Mouse (Mus musculus) midbrain, embryonic 13.5 days (tissue): ENCODE measurements around the gene Agap1. TPM values are rescaled to one million over a fixed set of nuclear protein-coding genes. Genes with fewer than 3 reads are reported as not detected.

Experiments used
- ATAC-seq: fragments of 200-750 bp; cut with Nextera tagmentation; 2 replicates; pipeline ENCODE4 v1.8.0; 2017; ENCODE audit warnings: mild to moderate bottlenecking, moderate TSS enrichment, moderate library complexity
- H3K27ac ChIP-seq: fragments of 300-500 bp; sonication (generic); 2 replicates; pipeline ENCODE4 v1.5.1; 2015; ENCODE audit warnings: inconsistent platforms, mild to moderate bottlenecking, moderate library complexity
- H3K27me3 ChIP-seq: fragments of 300-500 bp; sonication (generic); 2 replicates; pipeline ENCODE4 v1.6.1; 2015; ENCODE audit warnings: mild to moderate bottlenecking, inconsistent platforms
- H3K36me3 ChIP-seq: fragments of 300-500 bp; sonication (generic); 2 replicates; pipeline ENCODE4 v1.6.1; 2015; ENCODE audit warnings: mild to moderate bottlenecking, inconsistent platforms
- H3K4me1 ChIP-seq: fragments of 300-500 bp; sonication (generic); replicated peaks from 2 replicates; pipeline ENCODE4 v1.6.1; 2015; ENCODE audit warnings: inconsistent platforms
- H3K4me2 ChIP-seq: fragments of 300-500 bp; sonication (generic); replicated peaks from 2 replicates; pipeline ENCODE4 v1.6.1; 2015; ENCODE audit warnings: moderate library complexity, mild to moderate bottlenecking, inconsistent platforms
- H3K4me3 ChIP-seq: fragments of 300-500 bp; sonication (generic); replicated peaks from 2 replicates; pipeline ENCODE4 v1.5.1; 2015; ENCODE audit warnings: mild to moderate bottlenecking, inconsistent platforms
- H3K9ac ChIP-seq: fragments of 300-500 bp; sonication (generic); replicated peaks from 2 replicates; pipeline ENCODE4 v1.6.1; 2015; ENCODE audit warnings: mild to moderate bottlenecking, inconsistent platforms
- H3K9me3 ChIP-seq: fragments of 300-500 bp; sonication (generic); 2 replicates; pipeline ENCODE4 v1.6.1; 2016; ENCODE audit warnings: mild to moderate bottlenecking, inconsistent platforms
- WGBS: fragments of 180-500 bp; shearing (Covaris S2); methylation state at CpG from one replicate; pipeline ENCODE4 v1.1.7; 2015; 5-methylcytosine and 5-hydroxymethylcytosine counted together
- polyA plus RNA-seq: library from polyadenylated mRNA; unstranded; fragments of >200 nt; fragmentation: Nextera tagmentation; extraction: Ambion mirVana; gene quantifications from 2 replicates; pipeline ENCODE4 v1.2.1, GENCODE M21; 2015

Agap1 gene
- polyA plus RNA-seq, 1 experiment from 2014 or later: 50.2 TPM

- H3K36me3 ChIP-seq: no peaks in the 10 kb centered on the region
- WGBS: 84% methylated on average over 18 of the region's 18 CpGs
- no peak overlapping the region for H3K9ac ChIP-seq
- no peaks in the 10 kb centered on the region for H3K27me3 ChIP-seq
- no peak overlapping the region for H3K4me2 ChIP-seq
- no peaks in the 10 kb centered on the region for H3K9me3 ChIP-seq
- peaks cover 63% of the 10 kb centered on the region for H3K4me1 ChIP-seq
- ATAC-seq: no peak
- H3K4me3 ChIP-seq: no peak overlapping the region
- H3K27ac ChIP-seq: no peak overlapping the region
Measured at GRCm38 (mm10) chr1:89538163-89538946, 83.7 kb downstream of the Agap1 start.

DNA sequence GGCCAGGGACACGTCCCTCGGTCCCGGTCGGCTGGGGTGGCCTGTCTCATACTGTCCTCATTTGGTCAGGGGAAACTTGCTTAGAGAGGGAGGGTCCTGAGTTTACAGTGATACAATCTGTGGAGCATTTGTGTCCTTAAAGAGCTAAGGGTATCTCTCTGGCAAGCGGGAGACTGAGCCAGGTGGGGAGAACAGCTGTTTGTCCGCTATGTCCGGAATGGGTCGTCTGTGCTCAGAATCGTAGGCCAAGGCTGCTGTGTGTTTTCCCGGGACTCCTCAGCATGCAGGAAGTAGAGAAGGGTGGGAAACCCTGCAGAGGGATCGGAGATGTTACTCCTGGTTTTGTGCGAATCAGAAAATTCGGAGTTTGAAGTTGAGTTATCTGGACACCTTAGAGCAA, 84.5 kb downstream of the Agap1 start:
- Histone ChIP-seq H3K36me3 (no peaks in the 10 kb centered on the region), H3K27ac (no peak overlapping the region), H3K27me3 (no peaks in the 10 kb centered on the region), H3K4me3 (no peak overlapping the region), H3K4me2 (no peak overlapping the region), H3K9me3 (no peaks in the 10 kb centered on the region), H3K4me1 (peaks cover 58% of the 10 kb centered on the region), H3K9ac (no peak overlapping the region)
- 96% methylated on average over 13 of the region's 13 CpGs for WGBS
- no peak for ATAC-seq

DNA sequence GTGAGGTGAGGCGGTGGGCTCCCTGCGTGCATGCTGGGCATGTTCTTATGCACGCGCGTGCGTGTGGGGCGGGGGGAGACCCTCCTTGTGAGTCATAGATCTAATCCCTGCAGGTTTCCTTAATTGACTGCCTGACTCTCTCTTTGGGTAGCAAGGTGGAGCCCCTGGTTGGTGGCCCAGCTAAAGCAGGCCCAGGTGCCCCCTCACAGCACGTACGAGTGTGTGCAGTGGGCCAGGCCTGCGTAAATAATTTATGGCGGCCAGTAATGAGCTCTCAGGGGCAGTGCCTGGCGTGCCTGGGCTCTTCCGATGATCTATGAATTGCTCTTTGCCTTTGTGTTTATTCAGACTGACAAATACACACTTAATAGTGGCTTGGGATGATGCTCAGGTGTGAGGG, 86.5 kb downstream of the Agap1 start:
- WGBS: 52% methylated on average over 13 of the region's 13 CpGs
- Histone ChIP-seq H3K27ac (peak overlapping the region; percentile 86), H3K9ac (peak overlapping the region; percentile 44)

GRCm38 (mm10) chr1:89542464-89542863, 87.9 kb downstream of the Agap1 start:
- Histone ChIP-seq H3K27me3 (no peaks in the 10 kb centered on the region), H3K4me2 (no peak overlapping the region), H3K4me1 (peaks cover 49% of the 10 kb centered on the region), H3K9me3 (no peaks in the 10 kb centered on the region), H3K36me3 (no peaks in the 10 kb centered on the region), H3K4me3 (no peak overlapping the region), H3K9ac (no peak overlapping the region), H3K27ac (peak overlapping the region; percentile 86)
- ATAC-seq: peak; percentile 68
- WGBS: 33% methylated on average over 6 of the region's 6 CpGs

More for the DNA sequence above, 86.5 kb downstream of the Agap1 start:
- peak; percentile 87 for ATAC-seq
- peaks cover 42% of the 10 kb centered on the region for H3K4me1 ChIP-seq
- no peaks in the 10 kb centered on the region for H3K9me3 ChIP-seq
- H3K36me3 ChIP-seq: no peaks in the 10 kb centered on the region
- H3K4me3 ChIP-seq: no peak overlapping the region
- no peaks in the 10 kb centered on the region for H3K27me3 ChIP-seq
- H3K4me2 ChIP-seq: no peak overlapping the region

DNA sequence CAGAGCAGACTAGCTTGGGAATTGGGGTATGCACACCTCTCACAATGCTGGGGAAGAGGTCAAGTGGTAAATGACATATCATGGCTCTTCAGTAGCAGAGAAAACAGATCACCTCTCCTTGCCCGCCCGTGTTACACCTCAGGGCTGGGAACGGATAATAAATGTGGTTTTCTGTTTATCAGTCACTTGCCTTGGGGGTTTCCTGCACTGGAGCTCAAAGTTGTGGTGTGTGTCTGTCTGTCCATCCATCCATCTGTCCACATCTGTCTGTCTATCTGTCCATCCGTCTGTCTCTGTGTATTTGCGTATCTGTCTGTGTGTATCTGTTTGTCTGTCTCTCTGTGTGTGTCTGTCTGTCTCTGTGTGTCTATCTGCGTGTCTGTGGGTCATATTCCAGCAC, 88.7 kb downstream of the Agap1 start:
- Histone ChIP-seq H3K4me1 (peaks cover 57% of the 10 kb centered on the region), H3K4me3 (no peak overlapping the region), H3K36me3 (no peaks in the 10 kb centered on the region), H3K9me3 (no peaks in the 10 kb centered on the region), H3K4me2 (no peak overlapping the region), H3K27me3 (no peaks in the 10 kb centered on the region), H3K9ac (no peak overlapping the region), H3K27ac (0 out of 2 replicates have a peak overlapping the region, but pooled peaks have one; percentile 0)
- 90% methylated on average over 6 of the region's 6 CpGs for WGBS
- no peak for ATAC-seq

DNA sequence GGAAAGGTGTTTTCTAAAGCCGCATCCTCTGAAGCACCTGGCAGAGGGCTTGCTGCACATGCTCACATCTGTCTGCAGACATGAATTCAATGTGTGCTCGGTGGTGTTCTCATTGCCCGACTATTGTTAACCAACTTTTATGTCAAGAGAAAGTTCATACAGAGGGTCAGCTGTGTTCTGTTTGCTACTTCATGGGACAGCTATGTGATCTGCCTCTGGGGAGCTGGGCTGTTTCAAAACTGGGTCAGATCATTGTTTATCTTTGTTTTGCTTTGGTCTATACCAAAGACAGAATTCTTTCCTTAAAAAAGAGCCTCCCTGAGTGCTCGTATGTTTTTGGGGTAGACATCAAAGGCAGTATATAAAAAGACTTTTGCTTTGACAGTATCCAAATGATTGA, 89.5 kb downstream of the Agap1 start:
- WGBS: 91% methylated on average over 4 of the region's 4 CpGs
- Histone ChIP-seq H3K27me3 (no peaks in the 10 kb centered on the region), H3K9me3 (no peaks in the 10 kb centered on the region), H3K36me3 (no peaks in the 10 kb centered on the region), H3K4me3 (no peak overlapping the region), H3K4me1 (peaks cover 61% of the 10 kb centered on the region), H3K4me2 (no peak overlapping the region), H3K9ac (no peak overlapping the region), H3K27ac (no peak overlapping the region)
- ATAC-seq: no peak

DNA sequence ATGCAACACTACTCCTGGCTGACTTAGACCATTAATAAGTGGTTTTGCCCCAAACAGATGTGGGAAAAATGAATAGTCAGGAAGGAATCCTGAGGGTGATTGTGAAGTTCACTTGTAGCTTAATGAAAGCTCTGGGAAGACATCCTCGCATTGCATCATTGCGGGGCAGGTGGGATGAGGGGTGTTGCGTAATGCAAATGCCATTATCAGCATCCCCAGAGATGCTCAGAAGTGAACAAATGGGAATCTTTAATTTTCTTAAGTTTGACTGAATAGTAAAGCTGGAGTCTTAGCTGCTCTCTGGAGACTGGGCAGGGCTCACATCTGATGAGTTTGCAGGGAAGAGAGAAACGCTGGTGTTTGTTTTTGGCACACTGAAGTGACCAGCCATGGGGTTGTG, 90.5 kb downstream of the Agap1 start:
- Histone ChIP-seq H3K4me1 (peaks cover 68% of the 10 kb centered on the region), H3K4me2 (no peak overlapping the region), H3K36me3 (no peaks in the 10 kb centered on the region), H3K4me3 (no peak overlapping the region), H3K27ac (no peak overlapping the region), H3K9me3 (no peaks in the 10 kb centered on the region), H3K9ac (no peak overlapping the region), H3K27me3 (no peaks in the 10 kb centered on the region)
- no peak for ATAC-seq
- 84% methylated on average over 4 of the region's 4 CpGs for WGBS

- Histone ChIP-seq H3K36me3 (no peaks in the 10 kb centered on the region), H3K9me3 (no peaks in the 10 kb centered on the region), H3K27me3 (no peaks in the 10 kb centered on the region), H3K4me2 (no peak overlapping the region; the same call in 1 of the 2 replicates), H3K9ac (peak overlapping the region; percentile 28; the same call in 1 of the 2 replicates), H3K27ac (peak overlapping the region; percentile 81), H3K4me1 (peaks cover 62% of the 10 kb centered on the region), H3K4me3 (no peak overlapping the region)
- WGBS: 37% methylated on average over 18 of the region's 18 CpGs
- ATAC-seq: no peak
Measured at GRCm38 (mm10) chr1:89547525-89548504, 93.2 kb downstream of the Agap1 start.

DNA sequence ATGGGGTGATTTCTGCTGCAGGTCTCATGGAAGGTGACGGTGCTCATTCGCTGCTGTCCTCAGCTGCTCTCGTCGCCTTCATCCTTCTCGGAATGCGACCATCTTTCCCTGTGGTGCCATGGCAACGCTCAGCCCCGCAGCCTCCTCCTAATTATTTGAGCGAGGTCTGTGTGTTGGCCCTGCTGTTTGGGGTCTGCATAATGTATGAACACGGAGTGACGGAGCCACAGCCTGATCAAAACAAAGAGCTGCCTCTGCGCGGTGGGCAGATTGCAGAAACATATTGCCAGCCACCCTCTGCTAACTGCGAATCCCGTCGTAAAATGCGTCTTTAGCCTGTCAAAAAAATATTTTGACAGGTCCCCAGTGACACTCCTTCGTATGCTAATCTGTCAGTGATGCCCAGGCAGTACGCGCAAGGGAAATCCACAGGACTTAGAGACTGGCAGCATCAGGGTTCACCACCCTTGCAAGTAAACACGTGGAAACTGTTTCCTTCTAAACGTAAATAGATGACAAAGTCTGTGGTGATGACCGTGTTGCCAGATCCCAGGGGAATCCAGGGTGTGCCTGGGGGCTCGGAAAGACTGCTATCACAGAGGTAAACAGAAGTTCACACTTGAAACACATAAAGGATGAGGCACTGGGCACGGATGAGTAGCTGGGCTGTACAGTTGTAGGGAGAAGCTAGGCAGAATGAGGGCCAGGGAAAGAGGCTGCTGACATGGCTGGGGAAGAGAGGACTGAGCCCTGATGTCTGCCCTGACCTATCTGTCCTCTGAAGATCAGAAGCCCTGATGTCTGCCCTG, 95.7 kb downstream of the Agap1 start:
- H3K4me2 ChIP-seq: peak overlapping the region; percentile 44
- H3K27ac ChIP-seq: peak overlapping the region; percentile 95
- no peaks in the 10 kb centered on the region for H3K36me3 ChIP-seq
- peak overlapping the region; percentile 20 for H3K4me3 ChIP-seq
- no peaks in the 10 kb centered on the region for H3K27me3 ChIP-seq
- H3K9me3 ChIP-seq: no peaks in the 10 kb centered on the region
- peak; percentile 95 for ATAC-seq
- peaks cover 56% of the 10 kb centered on the region for H3K4me1 ChIP-seq
- WGBS: 8% methylated on average over 25 of the region's 25 CpGs
- peak overlapping the region; percentile 52 for H3K9ac ChIP-seq

GRCm38 (mm10) chr1:89552470-89552869, 97.9 kb downstream of the Agap1 start:
- ATAC-seq: no peak
- Histone ChIP-seq H3K27ac (no peak overlapping the region), H3K4me1 (peaks cover 60% of the 10 kb centered on the region), H3K9ac (no peak overlapping the region), H3K36me3 (no peaks in the 10 kb centered on the region), H3K27me3 (no peaks in the 10 kb centered on the region), H3K4me2 (no peak overlapping the region), H3K9me3 (no peaks in the 10 kb centered on the region), H3K4me3 (no peak overlapping the region)
- WGBS: 96% methylated on average over 1 of the region's 1 CpGs

- Histone ChIP-seq H3K4me1 (peaks cover 59% of the 10 kb centered on the region), H3K36me3 (no peaks in the 10 kb centered on the region), H3K4me2 (no peak overlapping the region), H3K9me3 (no peaks in the 10 kb centered on the region), H3K27ac (no peak overlapping the region), H3K4me3 (no peak overlapping the region), H3K27me3 (no peaks in the 10 kb centered on the region), H3K9ac (no peak overlapping the region)
- no peak for ATAC-seq
- WGBS: 89% methylated on average over 3 of the region's 3 CpGs
Measured at GRCm38 (mm10) chr1:89553791-89554190, 99.2 kb downstream of the Agap1 start.
